Mouse (Mus musculus) midbrain, postnatal 0 days (tissue): ENCODE results near the gene Ccdc43. TPM values are rescaled to one million over a fixed set of nuclear protein-coding genes. Genes with fewer than 3 reads are reported as not detected.
"Not testable (repeated sequence)": the region's sequence is repeated elsewhere in the genome, so short reads cannot be mapped to it uniquely, and the experiment has no call there.

Experiments used
- ATAC-seq: fragments of 200-750 bp; cut with Nextera tagmentation; 2 replicates; pipeline ENCODE4 v1.8.0; 2017; ENCODE audit warnings: moderate number of reproducible peaks, mild to moderate bottlenecking, moderate TSS enrichment, moderate library complexity; ENCODE audit not compliant: low FRiP score
- DNase-seq: peaks from one replicate; pipeline ENCODE4 v3.0.0-alpha.2; 2015; ENCODE audit warnings: low spot score
- H3K27ac ChIP-seq: fragments of 300-500 bp; sonication (generic); 2 replicates; pipeline ENCODE4 v1.5.1; 2014; ENCODE audit warnings: low read depth, mild to moderate bottlenecking, low read length, mixed read lengths
- H3K27me3 ChIP-seq: fragments of 300-500 bp; sonication (generic); 2 replicates; pipeline ENCODE4 v1.6.1; 2014; ENCODE audit warnings: low read length, control low read depth, mixed read lengths; ENCODE audit not compliant: insufficient read depth
- H3K36me3 ChIP-seq: fragments of 300-500 bp; sonication (generic); 2 replicates; pipeline ENCODE4 v1.6.1; 2014; ENCODE audit warnings: low read length, control low read depth, mixed read lengths; ENCODE audit not compliant: insufficient read depth
- H3K4me1 ChIP-seq: fragments of 300-500 bp; sonication (generic); 2 replicates; pipeline ENCODE4 v1.6.1; 2014; ENCODE audit warnings: mild to moderate bottlenecking, control low read depth, antibody characterized with exemption, low read length, mixed read lengths; ENCODE audit not compliant: insufficient read depth
- H3K4me2 ChIP-seq: fragments of 300-500 bp; sonication (generic); 2 replicates; pipeline ENCODE4 v1.6.1; 2014; ENCODE audit warnings: low read depth, mild to moderate bottlenecking, low read length, mixed read lengths; ENCODE audit not compliant: poor library complexity, severe bottlenecking
- H3K4me3 ChIP-seq: fragments of 300-500 bp; sonication (generic); 2 replicates; pipeline ENCODE4 v1.5.1; 2014; ENCODE audit warnings: low read depth, mild to moderate bottlenecking, low read length, moderate library complexity
- H3K9ac ChIP-seq: fragments of 300-500 bp; sonication (generic); replicated peaks from 2 replicates; pipeline ENCODE4 v1.6.1; 2014; ENCODE audit warnings: mild to moderate bottlenecking, low read length, moderate library complexity, mixed read lengths; ENCODE audit not compliant: poor library complexity, severe bottlenecking
- H3K9me3 ChIP-seq: fragments of 300-500 bp; sonication (generic); 2 replicates; pipeline ENCODE4 v1.6.1; 2016; ENCODE audit warnings: low read length, control low read depth
- CTCF ChIP-seq: IDR thresholded peaks from 2 replicates; pipeline ENCODE4 v1.5.1; 2016; ENCODE audit warnings: antibody characterized with exemption, mild to moderate bottlenecking
- WGBS: fragments of 180-500 bp; shearing (Covaris S2); extraction: QIAGEN DNeasy Blood & Tissue Kit; methylation state at CpG from one replicate; pipeline ENCODE4 v1.1.7; 2014; 5-methylcytosine and 5-hydroxymethylcytosine counted together
- polyA plus RNA-seq: library from polyadenylated mRNA; unstranded; fragments of >200 nt; fragmentation: Nextera tagmentation; extraction: Ambion mirVana; gene quantifications from 2 replicates; pipeline ENCODE4 v1.2.1, GENCODE M21; 2015
- total RNA-seq: library from RNA; depleted of rRNA; stranded (reverse); fragments of >200 nt; gene quantifications from 2 replicates; pipeline ENCODE4 v1.2.3, GENCODE M21; 2014

Ccdc43 gene
- total and polyA plus RNA-seq, 2 experiments from 2014 or later: 23.9 to 35.1 TPM

DNA sequence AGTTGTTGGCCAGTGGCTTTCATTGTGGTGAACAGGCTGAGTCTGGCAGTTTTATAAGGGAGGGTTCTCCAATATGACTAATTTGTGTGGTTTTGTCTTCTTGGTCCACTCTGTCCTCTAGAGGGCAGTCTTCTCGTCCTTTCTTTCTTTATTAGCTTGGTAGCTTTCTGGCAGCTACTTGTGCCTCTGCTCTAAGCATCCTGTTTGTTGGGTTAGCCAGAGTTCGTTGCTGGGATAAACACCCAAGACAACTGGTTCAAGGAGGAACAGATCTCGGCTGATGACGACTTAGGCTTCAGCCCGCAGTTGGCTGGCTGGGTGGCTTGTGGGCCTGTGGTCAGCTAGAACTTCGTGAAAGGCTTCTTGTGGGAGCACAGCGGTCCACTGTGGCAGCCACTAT lies 31.0 kb upstream of the Ccdc43 start:
- Histone ChIP-seq H3K4me1 (no peaks in the 10 kb centered on the region), H3K9me3 (no peaks in the 10 kb centered on the region), H3K4me2 (no peak overlapping the region), H3K4me3 (no peak overlapping the region), H3K27ac (no peak overlapping the region), H3K9ac (no peak overlapping the region), H3K27me3 (no peaks in the 10 kb centered on the region), H3K36me3 (no peaks in the 10 kb centered on the region)
- ATAC-seq (no peak), DNase-seq (peak; percentile 81)
- 31% methylated on average over 7 of the region's 7 CpGs for WGBS
- TF ChIP-seq CTCF: peak; percentile 70

GRCm38 (mm10) chr11:102725574-102725973 lies 28.0 kb upstream of the Ccdc43 start:
- WGBS: 33% methylated on average over 3 of the region's 3 CpGs
- H3K36me3 ChIP-seq: no peaks in the 10 kb centered on the region
- H3K4me2 ChIP-seq: no peak overlapping the region
- H3K4me3 ChIP-seq: no peak overlapping the region
- no peaks in the 10 kb centered on the region for H3K27me3 ChIP-seq
- no peak for ATAC-seq
- no peaks in the 10 kb centered on the region for H3K4me1 ChIP-seq
- no peak overlapping the region for H3K27ac ChIP-seq
- no peaks in the 10 kb centered on the region for H3K9me3 ChIP-seq
- peak; percentile 8 for DNase-seq
- no peak overlapping the region for H3K9ac ChIP-seq
- TF ChIP-seq CTCF: peak; percentile 62

- Histone ChIP-seq H3K9ac (no peak overlapping the region), H3K4me2 (no peak overlapping the region), H3K27me3 (no peaks in the 10 kb centered on the region), H3K36me3 (no peaks in the 10 kb centered on the region), H3K4me3 (no peak overlapping the region), H3K4me1 (no peaks in the 10 kb centered on the region), H3K27ac (no peak overlapping the region), H3K9me3 (no peaks in the 10 kb centered on the region)
- no peak for ATAC-seq
- 81% methylated on average over 7 of the region's 7 CpGs for WGBS
- TF ChIP-seq CTCF: no peak
- DNase-seq: no peak
These were observed 18.6 kb upstream of the Ccdc43 start for GRCm38 (mm10) chr11:102716135-102716534.

DNA sequence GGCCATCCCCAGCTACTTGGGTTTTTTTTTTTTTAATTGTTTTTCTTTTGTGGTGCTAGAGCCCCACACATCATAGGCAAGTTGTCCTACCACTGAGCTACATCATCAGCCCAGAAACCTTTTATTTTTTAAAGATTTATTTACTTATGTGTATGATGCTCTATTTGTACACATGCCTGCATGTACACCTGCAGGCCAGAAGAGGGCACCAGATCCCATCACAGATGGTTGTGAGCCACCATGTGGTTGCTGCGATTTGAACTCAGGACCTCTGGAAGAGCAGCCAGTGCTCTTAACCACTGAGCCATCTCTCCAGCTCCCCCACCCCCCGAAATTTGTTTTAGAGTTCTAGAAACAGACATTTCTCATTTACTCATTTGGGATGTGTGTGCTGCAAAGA lies 17.0 kb upstream of the Ccdc43 start:
- H3K36me3 ChIP-seq, H3K9me3 ChIP-seq, H3K4me2 ChIP-seq, H3K4me3 ChIP-seq, H3K27me3 ChIP-seq, DNase-seq, ATAC-seq, H3K27ac ChIP-seq, H3K4me1 ChIP-seq, H3K9ac ChIP-seq: not testable (repeated sequence)
- TF ChIP-seq CTCF: peak; percentile 42
- 86% methylated on average over 2 of the region's 2 CpGs for WGBS

GRCm38 (mm10) chr11:102712411-102712810 lies 14.8 kb upstream of the Ccdc43 start:
- H3K36me3 ChIP-seq: no peaks in the 10 kb centered on the region
- H3K4me2 ChIP-seq: no peak overlapping the region
- no peaks in the 10 kb centered on the region for H3K9me3 ChIP-seq
- DNase-seq: no peak
- no peak overlapping the region for H3K27ac ChIP-seq
- WGBS: 88% methylated on average over 4 of the region's 4 CpGs
- no peak overlapping the region for H3K4me3 ChIP-seq
- H3K9ac ChIP-seq: no peak overlapping the region
- no peak for ATAC-seq
- no peak for TF ChIP-seq CTCF
- no peaks in the 10 kb centered on the region for H3K4me1 ChIP-seq
- no peaks in the 10 kb centered on the region for H3K27me3 ChIP-seq

GRCm38 (mm10) chr11:102702206-102702605 lies 4.6 kb upstream of the Ccdc43 start:
- not testable (repeated sequence) for H3K36me3 ChIP-seq, H3K9ac ChIP-seq, H3K4me3 ChIP-seq, DNase-seq, H3K4me1 ChIP-seq, H3K27ac ChIP-seq, H3K4me2 ChIP-seq, H3K9me3 ChIP-seq, ATAC-seq, H3K27me3 ChIP-seq
- WGBS: 88% methylated on average over 5 of the region's 6 CpGs
